Mouse (Mus musculus) bone marrow, adult 2 months (tissue): ENCODE measurements around the gene Scrg1.

ENCODE experiments used
- CTCF ChIP-seq: fragments of 200-500 bp; IDR thresholded peaks from 2 replicates; pipeline ENCODE4 v1.5.1; 2011; ENCODE audit warnings: low read length, control low read depth; ENCODE audit not compliant: control insufficient read depth, insufficient read depth
- POLR2A ChIP-seq: fragments of 200-500 bp; IDR thresholded peaks from 2 replicates; pipeline ENCODE4 v1.6.1; 2011; ENCODE audit warnings: low read depth, mild to moderate bottlenecking, control low read depth, low read length, borderline replicate concordance; ENCODE audit not compliant: control insufficient read depth

- TF ChIP-seq CTCF (no peak), POLR2A (no peak)
These were observed 49.4 kb upstream of the Scrg1 start for GRCm38 (mm10) chr8:57406366-57406765.
